21 mouse cellular contexts compared by ENCODE assay signal in the genomic region with DNA sequence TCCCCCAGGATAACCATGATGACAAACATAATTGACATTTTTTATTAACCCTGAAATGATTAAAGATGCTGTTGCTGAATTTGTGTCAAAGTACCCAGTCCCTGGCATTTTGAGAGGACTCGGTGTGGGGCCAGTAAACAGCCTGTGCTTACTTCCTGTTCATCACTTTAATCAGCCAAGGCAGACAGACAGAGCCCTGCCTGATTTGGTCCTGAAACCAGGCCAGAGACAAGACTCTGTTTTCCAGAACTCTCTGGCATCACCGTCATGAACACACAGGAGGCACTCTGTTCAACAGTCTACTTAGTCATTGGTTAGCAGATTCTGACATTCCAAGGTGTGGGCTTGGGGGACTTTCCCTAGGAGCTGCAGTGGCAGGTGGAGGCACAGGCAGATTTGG.
DNase-seq lines count a peak whose midpoint lies in the region; ATAC-seq and TF ChIP-seq lines count a peak whose summit lies in the region.
"Had no signal": no experiment of that assay in that cellular context is flagged by ENCODE, and none has a peak within 500 bp of the region (broad histone marks: within the 10 kb centered on the region; RNA-seq: fewer than 3 reads in every experiment).

No protein-coding gene starts in this region.

- peak; percentile 49 to 63 for DNase-seq in cerebellum, postnatal 10 days
- no peak for DNase-seq in cerebellum, postnatal 4 days (ENCODE audit: low spot score in 2 of 2)
- no peak for DNase-seq in hindbrain, embryonic 11.5 days (ENCODE audit: low spot score)
- DNase-seq in midbrain, postnatal 0 days (ENCODE audit: low spot score) = peak; percentile 21
- DNase-seq in midbrain, embryonic 10.5 days (ENCODE audit: low spot score) = no peak
- DNase-seq: adrenal gland, postnatal 25 days; gastrocnemius, postnatal 36 days; liver, postnatal 0 days; right cerebral cortex, postnatal 25 days; spleen, adult 18-20 months had no signal

- H3K9ac ChIP-seq in hindbrain, embryonic 11.5 days (ENCODE audit: low read depth, low read length) = no peak overlapping the region
- no peak overlapping the region for H3K9ac ChIP-seq in hindbrain, embryonic 16.5 days (ENCODE audit: low read depth, low read length)
- no peak overlapping the region for H3K9ac ChIP-seq in midbrain, postnatal 0 days (replicated peaks; ENCODE audit: low read length, poor library complexity, severe bottlenecking)
- no peak overlapping the region for H3K9ac ChIP-seq in hindbrain, embryonic 13.5 days
- no peak overlapping the region for H3K9ac ChIP-seq in intestine, embryonic 16.5 days (ENCODE audit: low read depth, low read length)
- H3K9ac ChIP-seq: embryonic facial prominence, embryonic 12.5 days; heart, embryonic 13.5 days; limb, embryonic 12.5 days; liver, postnatal 0 days had no signal

- no peak for TF ChIP-seq CTCF in midbrain, postnatal 0 days (IDR thresholded peaks at IDR 0.05)

- peak overlapping the region; percentile 58 for H3K27ac ChIP-seq in hindbrain, embryonic 11.5 days (ENCODE audit: low read depth, low read length)
- H3K27ac ChIP-seq in hindbrain, embryonic 16.5 days (ENCODE audit: low read depth, low read length) = no peak overlapping the region
- H3K27ac ChIP-seq in midbrain, postnatal 0 days (ENCODE audit: low read depth, low read length) = no peak overlapping the region
- H3K27ac ChIP-seq in midbrain, embryonic 10.5 days (replicated peaks) = no peak overlapping the region; the same call in 1 of the 2 replicates
- H3K27ac ChIP-seq in hindbrain, embryonic 13.5 days = peak overlapping the region; percentile 65
- H3K27ac ChIP-seq in intestine, embryonic 16.5 days (ENCODE audit: low read length) = no peak overlapping the region
- H3K27ac ChIP-seq: embryonic facial prominence, embryonic 12.5 days; heart, adult 2 months; heart, embryonic 13.5 days; kidney, postnatal 0 days; limb, embryonic 12.5 days had no signal

- H3K4me3 ChIP-seq in hindbrain, embryonic 11.5 days (ENCODE audit: low read depth, low read length) = no peak overlapping the region
- no peak overlapping the region for H3K4me3 ChIP-seq in hindbrain, embryonic 16.5 days (ENCODE audit: low read length)
- H3K4me3 ChIP-seq in midbrain, postnatal 0 days (ENCODE audit: low read depth, low read length) = no peak overlapping the region
- no peak overlapping the region for H3K4me3 ChIP-seq in midbrain, embryonic 10.5 days
- H3K4me3 ChIP-seq in hindbrain, embryonic 13.5 days = no peak overlapping the region
- H3K4me3 ChIP-seq in intestine, embryonic 16.5 days (ENCODE audit: low read length) = no peak overlapping the region
- H3K4me3 ChIP-seq: embryonic facial prominence, embryonic 12.5 days; heart, adult 2 months; heart, embryonic 13.5 days; limb, embryonic 12.5 days; myocyte had no signal

- 48% methylated on average over 2 of the region's 2 CpGs for WGBS in hindbrain, embryonic 11.5 days
- 13% methylated on average over 2 of the region's 2 CpGs for WGBS in hindbrain, embryonic 16.5 days
- WGBS in midbrain, postnatal 0 days = 42% methylated on average over 2 of the region's 2 CpGs
- 66% methylated on average over 2 of the region's 2 CpGs for WGBS in midbrain, embryonic 10.5 days
- 30% methylated on average over 2 of the region's 2 CpGs for WGBS in hindbrain, embryonic 13.5 days
- 57% methylated on average over 2 of the region's 2 CpGs for WGBS in intestine, embryonic 16.5 days

- H3K4me2 ChIP-seq in hindbrain, embryonic 11.5 days (replicated peaks; ENCODE audit: low read depth, low read length) = no peak overlapping the region
- no peak overlapping the region for H3K4me2 ChIP-seq in hindbrain, embryonic 16.5 days (ENCODE audit: low read length)
- H3K4me2 ChIP-seq in midbrain, postnatal 0 days (ENCODE audit: low read depth, low read length, poor library complexity, severe bottlenecking) = no peak overlapping the region
- H3K4me2 ChIP-seq in hindbrain, embryonic 13.5 days = no peak overlapping the region
- no peak overlapping the region for H3K4me2 ChIP-seq in intestine, embryonic 16.5 days (ENCODE audit: low read depth, low read length)
- H3K4me2 ChIP-seq: embryonic facial prominence, embryonic 12.5 days; heart, embryonic 13.5 days; limb, embryonic 12.5 days; liver, embryonic 11.5 days had no signal

- H3K27me3 ChIP-seq in hindbrain, embryonic 11.5 days (ENCODE audit: control insufficient read depth, insufficient read depth, low read length) = no peaks in the 10 kb centered on the region
- no peaks in the 10 kb centered on the region; the same call in 1 of the 2 replicates for H3K27me3 ChIP-seq in hindbrain, embryonic 16.5 days (replicated peaks; ENCODE audit: control insufficient read depth, insufficient read depth, low read length)
- no peaks in the 10 kb centered on the region for H3K27me3 ChIP-seq in midbrain, postnatal 0 days (ENCODE audit: insufficient read depth, low read length)
- H3K27me3 ChIP-seq in midbrain, embryonic 10.5 days (ENCODE audit: low read depth, poor library complexity, severe bottlenecking) = 0 out of 2 replicates have a peak, but pooled peaks cover 6% of the 10 kb centered on the region
- no peaks in the 10 kb centered on the region for H3K27me3 ChIP-seq in hindbrain, embryonic 13.5 days
- H3K27me3 ChIP-seq in intestine, embryonic 16.5 days (replicated peaks; ENCODE audit: control insufficient read depth, insufficient read depth, low read length) = no peaks in the 10 kb centered on the region
- H3K27me3 ChIP-seq: embryonic facial prominence, embryonic 12.5 days had no signal

- H3K36me3 ChIP-seq in hindbrain, embryonic 11.5 days (ENCODE audit: control insufficient read depth, insufficient read depth, low read length) = no peaks in the 10 kb centered on the region
- H3K36me3 ChIP-seq in hindbrain, embryonic 16.5 days (ENCODE audit: control insufficient read depth, insufficient read depth, low read length) = no peaks in the 10 kb centered on the region
- no peaks in the 10 kb centered on the region for H3K36me3 ChIP-seq in midbrain, postnatal 0 days (ENCODE audit: insufficient read depth, low read length)
- no peaks in the 10 kb centered on the region for H3K36me3 ChIP-seq in midbrain, embryonic 10.5 days
- H3K36me3 ChIP-seq in hindbrain, embryonic 13.5 days = no peaks in the 10 kb centered on the region
- H3K36me3 ChIP-seq in intestine, embryonic 16.5 days (ENCODE audit: control insufficient read depth, insufficient read depth, low read length) = no peaks in the 10 kb centered on the region
- H3K36me3 ChIP-seq: embryonic facial prominence, embryonic 12.5 days; heart, embryonic 13.5 days; limb, embryonic 12.5 days had no signal

- no peaks in the 10 kb centered on the region for H3K9me3 ChIP-seq in hindbrain, embryonic 11.5 days (ENCODE audit: control insufficient read depth, low read length)
- no peaks in the 10 kb centered on the region for H3K9me3 ChIP-seq in hindbrain, embryonic 16.5 days (ENCODE audit: control insufficient read depth, low read length)
- H3K9me3 ChIP-seq in midbrain, postnatal 0 days (ENCODE audit: low read length) = no peaks in the 10 kb centered on the region
- no peaks in the 10 kb centered on the region for H3K9me3 ChIP-seq in midbrain, embryonic 10.5 days (replicated peaks)
- no peaks in the 10 kb centered on the region for H3K9me3 ChIP-seq in hindbrain, embryonic 13.5 days
- H3K9me3 ChIP-seq in intestine, embryonic 16.5 days (ENCODE audit: control insufficient read depth, low read length) = no peaks in the 10 kb centered on the region
- H3K9me3 ChIP-seq: embryonic facial prominence, embryonic 12.5 days; heart, embryonic 13.5 days; limb, embryonic 12.5 days had no signal

- ATAC-seq in hindbrain, embryonic 11.5 days (ENCODE audit: low FRiP score) = no peak
- no peak for ATAC-seq in hindbrain, embryonic 16.5 days
- ATAC-seq in midbrain, postnatal 0 days (ENCODE audit: low FRiP score) = no peak
- no peak for ATAC-seq in hindbrain, embryonic 13.5 days (ENCODE audit: low FRiP score)
- ATAC-seq in intestine, embryonic 16.5 days = no peak
- ATAC-seq: liver, postnatal 0 days; lung, postnatal 0 days had no signal

- H3K4me1 ChIP-seq in hindbrain, embryonic 11.5 days (replicated peaks; ENCODE audit: control insufficient read depth, insufficient read depth, low read length) = peaks cover 12% of the 10 kb centered on the region; the same call in 1 of the 2 replicates
- H3K4me1 ChIP-seq in hindbrain, embryonic 16.5 days (ENCODE audit: control insufficient read depth, insufficient read depth, low read depth, low read length) = peaks cover 27% of the 10 kb centered on the region
- H3K4me1 ChIP-seq in midbrain, postnatal 0 days (ENCODE audit: insufficient read depth, low read length) = peaks cover 12% of the 10 kb centered on the region; the same call in 1 of the 2 replicates
- H3K4me1 ChIP-seq in midbrain, embryonic 10.5 days = peaks cover 45% of the 10 kb centered on the region
- peaks cover 79% of the 10 kb centered on the region for H3K4me1 ChIP-seq in hindbrain, embryonic 13.5 days (replicated peaks)
- H3K4me1 ChIP-seq in intestine, embryonic 16.5 days (ENCODE audit: control insufficient read depth, insufficient read depth, low read length) = peaks cover 18% of the 10 kb centered on the region

Comparison
In these comparisons a context has a peak if more than half of its experiments do, and no peak if none do; other contexts are left out.
1. DNase-seq: peak in cerebellum, postnatal 10 days (2 of 2) and midbrain, postnatal 0 days (single experiment); none in cerebellum, postnatal 4 days (0 of 2), hindbrain, embryonic 11.5 days (single experiment) and midbrain, embryonic 10.5 days (single experiment).
2. H3K27ac ChIP-seq: peak in hindbrain, embryonic 11.5 days (single experiment) and hindbrain, embryonic 13.5 days (single experiment); none in hindbrain, embryonic 16.5 days (single experiment), midbrain, postnatal 0 days (single experiment), midbrain, embryonic 10.5 days (single experiment) and intestine, embryonic 16.5 days (single experiment).